Mouse (Mus musculus) MEL (cell line): ENCODE results near the gene Cbr3. TPM values are rescaled to one million over a fixed set of nuclear protein-coding genes. Genes with fewer than 3 reads are reported as not detected.

ENCODE experiments used
- DNase-seq: peaks from one replicate; pipeline ENCODE4 v3.0.0; 2011; ENCODE audit warnings: low read depth, low spot score
- H3K27ac ChIP-seq: 2 replicates; pipeline ENCODE4 v1.5.1; 2012; ENCODE audit warnings: low read depth, mild to moderate bottlenecking, control low read depth, low read length, moderate library complexity; ENCODE audit not compliant: control insufficient read depth
- H3K27me3 ChIP-seq, 2 experiments: fragments of 150-350 bp in 1 of 2; sonication (generic) in 1 of 2; 2 replicates each; pipeline ENCODE4 v1.6.1; 2012; ENCODE audit warnings: low read length in 2 of 2, mild to moderate bottlenecking in 2 of 2, improper control_type of control experiment in 1 of 2, moderate library complexity in 1 of 2; ENCODE audit not compliant: insufficient read depth in 2 of 2, control insufficient read depth in 1 of 2
- H3K36me3 ChIP-seq, 2 experiments: 2 replicates each; pipeline ENCODE4 v1.6.1; 2012 to 2014; ENCODE audit warnings: low read length in 2 of 2, improper control_type of control experiment in 1 of 2, inconsistent platforms in 1 of 2, mild to moderate bottlenecking in 1 of 2; ENCODE audit not compliant: insufficient read depth in 2 of 2, control insufficient read depth in 1 of 2
- H3K4me1 ChIP-seq, 2 experiments: fragments of 150-350 bp in 1 of 2; sonication (generic) in 1 of 2; 2 replicates each; pipeline ENCODE4 v1.6.1; 2012; ENCODE audit warnings: low read length in 2 of 2, improper control_type of control experiment in 1 of 2, mild to moderate bottlenecking in 1 of 2; ENCODE audit not compliant: insufficient read depth in 2 of 2, control insufficient read depth in 1 of 2
- H3K4me3 ChIP-seq, 2 experiments: fragments of 150-350 bp in 1 of 2; sonication (generic) in 1 of 2; 2 replicates each; pipeline ENCODE4 v1.5.1; 2012; ENCODE audit warnings: low read depth in 2 of 2, low read length in 2 of 2, mild to moderate bottlenecking in 2 of 2, moderate library complexity in 2 of 2, control low read depth in 1 of 2, improper control_type of control experiment in 1 of 2; ENCODE audit not compliant: control insufficient read depth in 1 of 2, insufficient read depth in 1 of 2
- H3K79me2 ChIP-seq: 2 replicates; pipeline ENCODE4 v1.6.1; 2012; ENCODE audit warnings: mild to moderate bottlenecking, low read length, moderate library complexity; ENCODE audit not compliant: control insufficient read depth, poor library complexity, insufficient read depth
- H3K9ac ChIP-seq: 2 replicates; pipeline ENCODE4 v1.6.1; 2012; ENCODE audit warnings: low read depth, mild to moderate bottlenecking, control low read depth, low read length, moderate library complexity; ENCODE audit not compliant: control insufficient read depth, poor library complexity, severe bottlenecking
- H3K9me3 ChIP-seq: fragments of 150-350 bp; sonication (generic); replicated peaks from 2 replicates; pipeline ENCODE4 v1.6.1; 2012; ENCODE audit warnings: mild to moderate bottlenecking, low read length, improper control_type of control experiment, moderate library complexity; ENCODE audit not compliant: insufficient read depth
- BHLHE40 ChIP-seq: IDR thresholded peaks from 2 replicates; pipeline ENCODE4 v1.6.1; 2012; ENCODE audit warnings: low read depth, mild to moderate bottlenecking, inconsistent platforms, low read length, improper control_type of control experiment, borderline replicate concordance
- CHD1 ChIP-seq: IDR thresholded peaks from 2 replicates; pipeline ENCODE4 v1.6.1; 2012; ENCODE audit warnings: low read depth, mild to moderate bottlenecking, inconsistent platforms, low read length, improper control_type of control experiment
- CHD2 ChIP-seq: IDR thresholded peaks from 2 replicates; pipeline ENCODE4 v1.6.1; 2011; ENCODE audit warnings: low read length, improper control_type of control experiment
- E2F4 ChIP-seq: IDR thresholded peaks from 2 replicates; pipeline ENCODE4 v1.6.1; 2011; ENCODE audit warnings: low read depth, low read length, improper control_type of control experiment, borderline replicate concordance
- ELF1 ChIP-seq: IDR thresholded peaks from 2 replicates; pipeline ENCODE4 v1.6.1; 2014; ENCODE audit warnings: low read depth, mild to moderate bottlenecking, inconsistent platforms, low read length, improper control_type of control experiment, moderate library complexity
- ETS1 ChIP-seq: IDR thresholded peaks from 2 replicates; pipeline ENCODE4 v1.6.1; 2012; ENCODE audit warnings: low read depth, mild to moderate bottlenecking, inconsistent platforms, low read length, improper control_type of control experiment, moderate library complexity
- GABPA ChIP-seq: IDR thresholded peaks from 2 replicates; pipeline ENCODE4 v1.6.1; 2012; ENCODE audit warnings: low read depth, mild to moderate bottlenecking, inconsistent platforms, low read length, improper control_type of control experiment, moderate library complexity
- GATA1 ChIP-seq: IDR thresholded peaks from 2 replicates; pipeline ENCODE4 v1.6.1; 2011; ENCODE audit warnings: low read depth, low read length, improper control_type of control experiment
- HCFC1 ChIP-seq: IDR thresholded peaks from 2 replicates; pipeline ENCODE4 v1.6.1; 2012; ENCODE audit warnings: low read depth, mild to moderate bottlenecking, inconsistent platforms, low read length, improper control_type of control experiment, moderate library complexity
- KAT2A ChIP-seq: conservative IDR thresholded peaks from 2 replicates; pipeline ENCODE4 v1.6.1; 2012; ENCODE audit warnings: low read depth, low read length, improper control_type of control experiment, inconsistent platforms
- MAX ChIP-seq: IDR thresholded peaks from 2 replicates; pipeline ENCODE4 v1.6.1; 2011; ENCODE audit warnings: low read length, improper control_type of control experiment
- MEF2A ChIP-seq: IDR thresholded peaks from 2 replicates; pipeline ENCODE4 v1.6.1; 2014; ENCODE audit warnings: low read depth, mild to moderate bottlenecking, inconsistent platforms, low read length, improper control_type of control experiment; ENCODE audit not compliant: poor library complexity, insufficient replicate concordance, severe bottlenecking; ENCODE audit errors: extremely low read depth
- MYB ChIP-seq: IDR thresholded peaks from 2 replicates; pipeline ENCODE4 v1.6.1; 2011; ENCODE audit warnings: mild to moderate bottlenecking, low read depth, low read length, improper control_type of control experiment
- MYC ChIP-seq: IDR thresholded peaks from 2 replicates; pipeline ENCODE4 v1.6.1; 2011; ENCODE audit warnings: low read depth, mild to moderate bottlenecking, low read length, improper control_type of control experiment, moderate library complexity
- NELFE ChIP-seq: IDR thresholded peaks from 2 replicates; pipeline ENCODE4 v1.6.1; 2011; ENCODE audit warnings: low read depth, low read length, improper control_type of control experiment
- NRF1 ChIP-seq: IDR thresholded peaks from 2 replicates; pipeline ENCODE4 v1.6.1; 2014; ENCODE audit warnings: low read depth, mild to moderate bottlenecking, inconsistent platforms, low read length, improper control_type of control experiment, moderate library complexity; ENCODE audit not compliant: poor library complexity, insufficient read depth, severe bottlenecking
- POLR2AphosphoS2 ChIP-seq: IDR thresholded peaks from 2 replicates; pipeline ENCODE4 v1.6.1; 2011; ENCODE audit warnings: low read length, improper control_type of control experiment
- RAD21 ChIP-seq: IDR thresholded peaks from 2 replicates; pipeline ENCODE4 v1.6.1; 2011; ENCODE audit warnings: mild to moderate bottlenecking, low read depth, low read length, improper control_type of control experiment
- SIN3A ChIP-seq: IDR thresholded peaks from 2 replicates; pipeline ENCODE4 v1.6.1; 2012; ENCODE audit warnings: low read length, improper control_type of control experiment, inconsistent platforms
- TAL1 ChIP-seq: IDR thresholded peaks from 2 replicates; pipeline ENCODE4 v1.6.1; 2012; ENCODE audit warnings: mild to moderate bottlenecking, inconsistent platforms, low read length, moderate library complexity, mixed read lengths
- TCF12 ChIP-seq: IDR thresholded peaks from 2 replicates; pipeline ENCODE4 v1.6.1; 2014; ENCODE audit warnings: low read depth, mild to moderate bottlenecking, inconsistent platforms, low read length, improper control_type of control experiment, moderate library complexity
- UBTF ChIP-seq: IDR thresholded peaks from 2 replicates; pipeline ENCODE4 v1.6.1; 2012; ENCODE audit warnings: low read depth, mild to moderate bottlenecking, inconsistent platforms, low read length, improper control_type of control experiment, moderate library complexity, borderline replicate concordance; ENCODE audit not compliant: insufficient read depth
- USF1 ChIP-seq: IDR thresholded peaks from 2 replicates; pipeline ENCODE4 v1.6.1; 2014; ENCODE audit warnings: low read depth, mild to moderate bottlenecking, inconsistent platforms, low read length, improper control_type of control experiment, moderate library complexity
- USF2 ChIP-seq, 2 experiments: IDR thresholded peaks; 2 replicates each; pipeline ENCODE4 v1.6.1; 2011 to 2012; ENCODE audit warnings: improper control_type of control experiment in 2 of 2, low read length in 2 of 2, borderline replicate concordance in 1 of 2, inconsistent platforms in 1 of 2, low read depth in 1 of 2, mild to moderate bottlenecking in 1 of 2; ENCODE audit not compliant: insufficient read depth in 1 of 2
- ZC3H11A ChIP-seq: IDR thresholded peaks from 2 replicates; pipeline ENCODE4 v1.6.1; 2012; ENCODE audit warnings: low read depth, mild to moderate bottlenecking, inconsistent platforms, low read length, improper control_type of control experiment
- ZKSCAN1 ChIP-seq: IDR thresholded peaks from 2 replicates; pipeline ENCODE4 v1.6.1; 2012; ENCODE audit warnings: low read depth, mild to moderate bottlenecking, inconsistent platforms, low read length, improper control_type of control experiment, moderate library complexity
- ZMIZ1 ChIP-seq: IDR thresholded peaks from 2 replicates; pipeline ENCODE4 v1.6.1; 2012; ENCODE audit warnings: low read depth, mild to moderate bottlenecking, inconsistent platforms, low read length, improper control_type of control experiment, moderate library complexity
- ZNF384 ChIP-seq: IDR thresholded peaks from 2 replicates; pipeline ENCODE4 v1.6.1; 2012; ENCODE audit warnings: low read depth, mild to moderate bottlenecking, inconsistent platforms, low read length, improper control_type of control experiment
- polyA plus RNA-seq, 2 experiments: library from polyadenylated mRNA; stranded (reverse) in 1 of 2; unstranded in 1 of 2; fragments of >175 nt in 1 of 2; fragments of >200 nt in 1 of 2; gene quantifications; 2 replicates each; pipeline versions ENCODE4 v1.2.1 to v1.2.4; 2012; ENCODE audit warnings: low replicate concordance in 2 of 2, low read depth in 1 of 2; ENCODE audit not compliant: insufficient read length in 2 of 2, insufficient read depth in 1 of 2, missing spikeins in 1 of 2
- total RNA-seq: library from RNA; depleted of rRNA; stranded (reverse); fragments of 300-350 nt; gene quantifications from 2 replicates; pipeline ENCODE4 v1.2.3, GENCODE M21; 2012

Gene Cbr3
- total and polyA plus RNA-seq, 3 experiments: not detected

DNA sequence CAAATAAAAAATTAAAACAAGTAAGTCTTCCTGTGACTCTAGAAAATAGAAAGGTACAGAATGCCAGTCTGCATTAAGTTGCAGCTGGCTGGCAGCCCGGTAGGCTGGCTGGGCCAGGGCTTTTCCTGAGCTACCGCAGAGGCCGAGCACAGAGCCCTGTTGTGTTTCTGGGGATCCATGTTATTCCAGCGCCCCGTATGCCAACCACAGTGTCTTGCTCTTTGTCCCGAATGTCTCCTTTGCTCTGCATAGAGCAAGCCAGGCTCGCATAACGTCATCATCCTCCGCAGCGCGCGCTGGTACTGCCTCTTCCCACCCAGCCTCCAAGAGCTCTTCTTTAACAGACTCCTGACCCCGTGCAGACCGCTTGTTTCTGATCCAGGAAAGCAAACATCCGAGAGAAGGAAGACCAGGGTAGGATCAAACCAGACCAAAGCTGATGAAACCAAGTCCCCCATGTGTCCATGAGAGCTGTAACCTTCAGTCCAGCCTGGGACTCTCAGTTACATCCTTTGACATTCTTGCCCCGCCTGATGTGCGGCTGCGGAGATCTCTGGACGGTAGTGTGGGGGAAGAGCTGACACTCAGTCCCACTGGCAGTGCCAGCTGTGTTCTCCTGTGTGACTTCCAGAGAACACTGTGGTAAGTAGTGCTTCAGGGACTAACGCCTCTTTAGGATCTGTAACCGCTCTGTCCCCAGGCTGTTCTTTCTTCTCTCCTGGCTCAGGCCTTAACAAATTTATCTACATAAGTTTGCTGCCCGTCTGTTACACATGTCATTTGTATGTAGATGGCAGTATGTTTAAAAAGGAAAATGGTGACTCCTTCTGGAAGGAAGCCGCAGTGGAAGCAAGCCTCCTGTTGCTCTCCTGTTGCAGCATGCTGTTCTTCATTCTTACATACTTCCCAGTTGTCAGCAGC, 47.0 kb downstream of the Cbr3 start:
- H3K9ac ChIP-seq: no peak overlapping the region
- no peaks in the 10 kb centered on the region for H3K36me3 ChIP-seq
- no peak for DNase-seq
- H3K9me3 ChIP-seq: no peaks in the 10 kb centered on the region
- TF ChIP-seq GABPA (no peak), UBTF (no peak), POLR2AphosphoS2 (no peak), ZC3H11A (no peak), BHLHE40 (no peak), CHD2 (no peak), USF1 (no peak), CHD1 (no peak), ZKSCAN1 (no peak), TAL1 (no peak), RAD21 (no peak), ZNF384 (no peak), E2F4 (no peak), HCFC1 (no peak), KAT2A (no peak), SIN3A (no peak), NELFE (no peak), GATA1 (no peak), MEF2A (no peak)
- no peaks in the 10 kb centered on the region for H3K79me2 ChIP-seq
- no peak overlapping the region for H3K4me3 ChIP-seq
- no peaks in the 10 kb centered on the region for H3K4me1 ChIP-seq
- no peaks in the 10 kb centered on the region for H3K27me3 ChIP-seq
- H3K27ac ChIP-seq: no peak overlapping the region

DNA sequence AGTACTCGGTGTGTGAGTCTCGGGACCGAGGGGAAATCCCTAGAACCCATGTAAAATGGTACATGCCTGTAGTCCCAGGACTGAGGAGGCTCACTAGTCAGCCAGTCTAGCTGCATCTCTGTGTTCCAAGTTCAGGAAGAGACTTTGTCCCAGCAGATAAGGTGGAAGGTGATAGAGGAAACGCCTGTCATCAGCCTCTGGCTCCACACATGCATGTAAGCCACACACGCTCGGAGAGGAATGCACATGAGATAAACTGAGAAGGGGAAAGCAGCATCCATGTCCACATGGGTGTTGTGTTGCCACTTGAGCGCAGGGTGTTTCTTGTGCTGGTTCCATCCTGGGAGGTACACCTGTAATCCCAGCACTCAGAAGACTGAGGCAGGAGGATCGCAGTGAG, 48.3 kb downstream of the Cbr3 start:
- H3K4me3 ChIP-seq: no peak overlapping the region
- no peak for DNase-seq
- no peak for TF ChIP-seq ETS1
- TF ChIP-seq CHD1: no peak
- TF ChIP-seq ELF1: no peak
- TF ChIP-seq USF2 (IDR thresholded peaks at IDR 0.05; ENCODE audit: borderline replicate concordance in 1 of 2, insufficient read depth in 1 of 2, low read depth in 1 of 2, low read length in 2 of 2): no peak
- TF ChIP-seq NRF1: no peak
- no peak for TF ChIP-seq MYC
- TF ChIP-seq NELFE: no peak
- no peak for TF ChIP-seq ZMIZ1
- no peak for TF ChIP-seq TCF12
- no peak for TF ChIP-seq RAD21
- no peak for TF ChIP-seq TAL1
- TF ChIP-seq MAX: no peak
- no peak for TF ChIP-seq MYB
- TF ChIP-seq GABPA: no peak
- TF ChIP-seq GATA1: no peak

More for the DNA sequence above, 48.3 kb downstream of the Cbr3 start:
- H3K9me3 ChIP-seq: no peaks in the 10 kb centered on the region
- no peak overlapping the region for H3K27ac ChIP-seq
- no peaks in the 10 kb centered on the region for H3K4me1 ChIP-seq
- no peaks in the 10 kb centered on the region for H3K27me3 ChIP-seq
- H3K79me2 ChIP-seq: no peaks in the 10 kb centered on the region
- no peak overlapping the region for H3K9ac ChIP-seq
- H3K36me3 ChIP-seq: no peaks in the 10 kb centered on the region
